Mouse (Mus musculus): Measurements from ENCODE around the gene Gm45753.

DNA sequence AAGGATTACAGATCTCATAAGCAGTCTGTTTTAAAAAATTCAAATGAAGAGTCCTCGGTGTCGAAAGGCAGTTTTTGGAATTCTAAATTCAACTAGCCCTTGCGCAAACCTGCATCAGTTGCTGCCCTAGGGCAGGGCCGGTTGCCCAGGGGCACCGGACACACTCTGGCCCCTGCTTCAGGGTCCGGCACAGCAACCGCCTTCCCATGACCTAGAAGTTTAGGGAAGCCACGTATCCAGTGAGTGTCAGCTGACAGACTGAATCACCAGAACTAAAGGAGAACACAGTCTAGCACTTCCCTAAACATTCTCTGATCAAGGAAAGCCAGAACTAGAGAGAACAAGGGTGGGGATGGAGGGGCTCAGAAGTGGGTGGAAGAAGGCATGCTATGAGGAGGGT lies 25.2 kb upstream of the Gm45753 start:
- TF ChIP-seq CTCF (IDR thresholded peaks at IDR 0.05; ENCODE audit: insufficient read depth, low read length) (no peak), POLR2A (IDR thresholded peaks at IDR 0.05; ENCODE audit: borderline replicate concordance, extremely low read depth, low read depth, low read length) (no peak)
